Mouse (Mus musculus): Measurements from ENCODE around the gene Xlr5a. TPM values are rescaled to one million over a fixed set of nuclear protein-coding genes. Genes with fewer than 3 reads are reported as not detected.
"Not testable (repeated sequence)": the region's sequence is repeated elsewhere in the genome, so short reads cannot be mapped to it uniquely, and the experiment has no call there.

Gene Xlr5a
- total RNA-seq (2021): not detected
- long read RNA-seq, experiment 1, partial matches to known transcripts: 1 of 3 reads
- long read RNA-seq, experiment 1, other reads (novel, unspliced or antisense): 2 of 3 reads
- long read RNA-seq, experiment 2: 0 reads

- DNase-seq: not testable (repeated sequence)
These were observed at the start of gene Xlr5a, which contains the start of gene Xlr5c for GRCm38 (mm10) chrX:73292876-73293275. Gene Xlr5a (minus strand): TSS chrX:73292976. Gene Xlr5c (minus strand): TSS chrX:73292976.

GRCm38 (mm10) chrX:73342483-73342895 lies 49.7 kb upstream of the Xlr5a start, which contains the start of gene Zfp275:
Gene Zfp275 (plus strand): TSS chrX:73342621.
- DNase-seq: peak; percentile 85 to 90

GRCm38 (mm10) chrX:73342068-73342467 lies 49.3 kb upstream of the Xlr5a start:
- DNase-seq: no peak

- DNase-seq: no peak
These were observed 48.7 kb upstream of the Xlr5a start for GRCm38 (mm10) chrX:73341473-73341872.

- no peak for DNase-seq
These were observed 44.0 kb upstream of the Xlr5a start, which contains the start of gene Gm45015 for GRCm38 (mm10) chrX:73336740-73337139. Gene Gm45015 (minus strand): TSS chrX:73336840.

GRCm38 (mm10) chrX:73333548-73333947 lies 40.8 kb upstream of the Xlr5a start:
- no peak for DNase-seq

GRCm38 (mm10) chrX:73327215-73327614 lies 34.4 kb upstream of the Xlr5a start:
- no peak for DNase-seq

GRCm38 (mm10) chrX:73321029-73321428 lies 28.3 kb upstream of the Xlr5a start:
- DNase-seq: no peak

- DNase-seq: peak; percentile 10 to 31
These were observed 19.7 kb upstream of the Xlr5a start for GRCm38 (mm10) chrX:73312522-73312921.

- DNase-seq: not testable (repeated sequence)
These were observed 3.0 kb upstream of the Xlr5a start for GRCm38 (mm10) chrX:73295745-73296144.

- not testable (repeated sequence) for DNase-seq
These were observed 27.5 kb downstream of the Xlr5a start, which contains the start of gene Xlr3c for GRCm38 (mm10) chrX:73265270-73265669. Gene Xlr3c (minus strand): TSS chrX:73265390.

- DNase-seq: not testable (repeated sequence)
These were observed 30.3 kb downstream of the Xlr5a start for GRCm38 (mm10) chrX:73262428-73262827.

GRCm38 (mm10) chrX:73242821-73243325 lies 49.9 kb downstream of the Xlr5a start, which contains the start of gene Xlr4c:
Gene Xlr4c (minus strand): TSS chrX:73243130.
- DNase-seq: not testable (repeated sequence)

- DNase-seq: no peak
These were observed 63.5 kb downstream of the Xlr5a start for GRCm38 (mm10) chrX:73229288-73229687.

- peak; percentile 61 to 68 for DNase-seq
These were observed 64.1 kb downstream of the Xlr5a start for GRCm38 (mm10) chrX:73228606-73229214.

- DNase-seq: peak; percentile 81 to 88
These were observed 64.7 kb downstream of the Xlr5a start, which contains the start of gene F8a for GRCm38 (mm10) chrX:73227914-73228605. Gene F8a (plus strand): TSS chrX:73228291.

- DNase-seq: no peak
These were observed 67.4 kb downstream of the Xlr5a start for GRCm38 (mm10) chrX:73225365-73225764.

- DNase-seq: not testable (repeated sequence)
These were observed 78.8 kb downstream of the Xlr5a start, which contains the start of gene Xlr4b for GRCm38 (mm10) chrX:73213819-73214564. Gene Xlr4b (plus strand): TSS chrX:73214333.

- DNase-seq: peak in 1 of 2 experiments; percentile 19
These were observed 100.8 kb downstream of the Xlr5a start, which contains the start of gene Xlr3b for GRCm38 (mm10) chrX:73191934-73192333. Gene Xlr3b (plus strand): TSS chrX:73192207.

- not testable (repeated sequence) for DNase-seq
These were observed 115.9 kb downstream of the Xlr5a start, which contains the start of gene Spin2d for GRCm38 (mm10) chrX:73176889-73177288. Gene Spin2d (minus strand): TSS chrX:73176989.

GRCm38 (mm10) chrX:73149350-73149749 lies 143.4 kb downstream of the Xlr5a start, which contains the start of gene DXBay18:
Gene DXBay18 (minus strand): TSS chrX:73149450.
- DNase-seq: not testable (repeated sequence)

Measured in adrenal gland, postnatal 36 days (tissue).